Mouse (Mus musculus) intestine, embryonic 15.5 days (tissue): ENCODE measurements at regions not wholly inside any gene's neighbourhood (a gene's known extent, or its start where the extent isn't known, plus 50 kb on each side); places are given as distances from the start of the nearest gene placed in this dataset.

ENCODE experiments used
- ATAC-seq: fragments of 200-750 bp; cut with Nextera tagmentation; 2 replicates; pipeline ENCODE4 v1.8.0; 2017; ENCODE audit warnings: moderate TSS enrichment, moderate library complexity
- H3K27ac ChIP-seq: fragments of 300-500 bp; sonication (generic); 2 replicates; pipeline ENCODE4 v1.5.1; 2015; ENCODE audit warnings: mild to moderate bottlenecking, inconsistent platforms
- H3K27me3 ChIP-seq: fragments of 300-500 bp; sonication (generic); replicated peaks from 2 replicates; pipeline ENCODE4 v1.6.1; 2015; ENCODE audit warnings: inconsistent platforms
- H3K36me3 ChIP-seq: fragments of 300-500 bp; sonication (generic); 2 replicates; pipeline ENCODE4 v1.6.1; 2015; ENCODE audit warnings: inconsistent platforms
- H3K4me1 ChIP-seq: fragments of 300-500 bp; sonication (generic); replicated peaks from 2 replicates; pipeline ENCODE4 v1.6.1; 2015; ENCODE audit warnings: inconsistent platforms
- H3K4me2 ChIP-seq: fragments of 300-500 bp; sonication (generic); replicated peaks from 2 replicates; pipeline ENCODE4 v1.6.1; 2015; ENCODE audit warnings: mild to moderate bottlenecking, inconsistent platforms
- H3K4me3 ChIP-seq: fragments of 300-500 bp; sonication (generic); replicated peaks from 2 replicates; pipeline ENCODE4 v1.5.1; 2015; ENCODE audit warnings: inconsistent platforms
- H3K9ac ChIP-seq: fragments of 300-500 bp; sonication (generic); 2 replicates; pipeline ENCODE4 v1.6.1; 2015; ENCODE audit warnings: inconsistent platforms
- H3K9me3 ChIP-seq: fragments of 300-500 bp; sonication (generic); 2 replicates; pipeline ENCODE4 v1.6.1; 2016; ENCODE audit warnings: inconsistent platforms
- WGBS: fragments of 180-500 bp; shearing (Covaris S2); methylation state at CpG from one replicate; pipeline ENCODE4 v1.1.7; 2015; 5-methylcytosine and 5-hydroxymethylcytosine counted together

DNA sequence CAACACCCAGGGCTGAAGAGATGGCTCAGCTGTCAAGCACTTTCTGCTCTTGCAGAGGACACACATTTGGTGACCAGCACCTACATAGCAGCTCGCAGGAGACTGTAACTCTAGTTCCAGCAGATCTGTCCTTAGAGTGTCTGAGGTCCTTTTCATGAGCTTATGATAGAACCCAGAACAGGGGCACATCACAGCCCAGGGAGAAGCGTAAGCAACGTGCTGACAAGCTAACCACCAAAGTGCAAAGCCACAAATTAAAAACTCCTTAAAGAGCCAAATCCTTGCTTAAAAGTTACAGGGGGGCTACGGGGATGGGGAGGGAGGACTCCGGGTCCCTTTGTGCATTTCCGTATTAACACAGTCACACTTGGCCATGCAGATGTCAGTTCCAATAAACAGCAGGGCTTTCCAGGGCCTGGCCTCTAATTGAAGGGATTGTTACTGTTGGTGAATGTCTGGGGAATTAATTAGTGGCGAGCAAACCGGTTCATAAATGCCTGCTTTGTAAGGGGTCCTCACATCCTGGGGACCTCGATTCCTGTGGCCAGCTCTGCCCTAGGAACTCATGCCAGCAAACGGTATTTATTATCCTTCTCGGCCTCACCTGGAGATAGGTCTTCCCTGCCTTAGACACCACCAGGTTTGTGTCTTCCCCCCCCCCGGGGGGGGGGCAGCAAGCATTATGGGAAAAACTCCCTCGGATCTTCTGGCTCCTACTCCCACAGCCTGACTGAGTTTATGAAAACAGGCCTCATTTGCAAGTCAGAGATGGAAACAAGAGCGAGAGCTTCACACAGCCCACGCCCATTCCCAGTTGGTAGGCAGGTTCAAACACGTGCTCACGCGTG, 447.5 kb downstream of the Cd83 start:
- no peaks in the 10 kb centered on the region for H3K36me3 ChIP-seq
- H3K4me1 ChIP-seq, result peaks cover 13% of the 10 kb centered on the region; the same call in 1 of the 2 replicates
- no peak overlapping the region for H3K4me2 ChIP-seq
- WGBS, result 55% methylated on average over 18 of the region's 18 CpGs
- no peaks in the 10 kb centered on the region for H3K27me3 ChIP-seq
- H3K27ac ChIP-seq, result no peak overlapping the region
- no peak for ATAC-seq
- H3K9ac ChIP-seq, result no peak overlapping the region
- H3K9me3 ChIP-seq, result no peaks in the 10 kb centered on the region
- no peak overlapping the region for H3K4me3 ChIP-seq

DNA sequence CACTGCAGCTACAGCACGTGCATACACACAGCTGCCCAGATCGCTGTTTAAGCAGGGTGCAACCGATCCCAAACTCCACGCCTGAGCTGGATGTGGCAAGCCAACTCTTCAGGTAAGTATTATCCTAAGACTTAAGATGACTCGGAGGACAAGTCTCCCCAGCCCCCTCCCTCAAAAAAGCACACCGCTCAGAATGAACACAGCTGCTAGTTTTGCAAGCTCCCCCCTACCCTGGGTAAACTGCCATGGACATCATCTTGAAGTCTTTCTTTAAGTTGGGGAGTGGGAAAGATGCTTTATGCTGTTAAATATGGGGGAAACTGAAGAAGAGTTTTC, 448.1 kb downstream of the Cd83 start:
- ATAC-seq, result no peak
- 77% methylated on average over 6 of the region's 6 CpGs for WGBS
- Histone ChIP-seq H3K4me1 (peaks cover 13% of the 10 kb centered on the region; the same call in 1 of the 2 replicates), H3K9ac (no peak overlapping the region), H3K4me2 (no peak overlapping the region), H3K9me3 (no peaks in the 10 kb centered on the region), H3K4me3 (no peak overlapping the region), H3K27me3 (no peaks in the 10 kb centered on the region), H3K36me3 (no peaks in the 10 kb centered on the region), H3K27ac (no peak overlapping the region)

DNA sequence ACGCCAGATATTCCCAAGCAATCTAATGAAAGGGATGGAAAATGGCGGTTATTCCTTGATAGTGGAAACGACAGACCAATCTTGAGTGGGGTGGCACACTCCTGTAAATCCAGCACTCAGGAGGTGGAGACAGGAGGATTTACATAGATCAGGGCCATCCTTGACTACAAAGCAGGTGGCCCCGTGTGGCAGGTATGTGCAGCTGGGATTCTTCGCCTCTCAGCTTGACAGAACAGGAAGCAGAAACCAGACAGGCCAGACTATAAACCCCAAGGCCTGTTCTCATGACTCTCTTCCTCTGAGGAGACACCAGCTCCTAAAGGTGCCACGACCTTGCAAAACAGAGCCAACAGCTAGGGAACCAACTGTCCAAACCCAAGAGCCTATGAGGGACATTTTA, 449.7 kb downstream of the Cd83 start:
- Histone ChIP-seq H3K4me3 (no peak overlapping the region), H3K9me3 (no peaks in the 10 kb centered on the region), H3K27me3 (no peaks in the 10 kb centered on the region), H3K9ac (no peak overlapping the region), H3K36me3 (no peaks in the 10 kb centered on the region), H3K4me1 (peaks cover 5% of the 10 kb centered on the region; the same call in 1 of the 2 replicates), H3K27ac (no peak overlapping the region), H3K4me2 (no peak overlapping the region)
- WGBS, result 77% methylated on average over 6 of the region's 6 CpGs
- no peak for ATAC-seq

DNA sequence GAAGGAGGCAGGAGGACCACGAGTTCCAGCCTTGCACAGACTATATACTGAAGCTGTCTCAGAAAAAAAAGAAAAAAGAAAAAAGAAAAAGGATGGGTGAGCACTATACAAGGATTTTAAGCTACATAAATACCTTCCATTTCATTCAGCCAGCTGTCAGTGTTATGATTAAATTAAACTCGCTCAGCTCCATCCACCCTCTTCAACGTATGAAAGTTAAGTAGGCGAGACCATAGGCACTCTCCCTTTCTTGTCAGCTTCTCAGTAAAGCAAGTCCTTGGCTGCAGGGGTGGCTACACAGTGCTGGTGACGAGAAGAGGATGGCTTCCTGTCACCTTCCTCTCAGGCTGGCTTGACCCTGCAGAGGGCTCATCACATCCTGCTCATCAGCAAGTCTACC, 450.7 kb downstream of the Cd83 start:
- Histone ChIP-seq H3K4me2 (no peak overlapping the region), H3K9me3 (no peaks in the 10 kb centered on the region), H3K4me3 (no peak overlapping the region), H3K27ac (no peak overlapping the region), H3K27me3 (no peaks in the 10 kb centered on the region), H3K36me3 (no peaks in the 10 kb centered on the region), H3K4me1 (peaks cover 4% of the 10 kb centered on the region; the same call in 1 of the 2 replicates), H3K9ac (no peak overlapping the region)
- WGBS, result 74% methylated on average over 5 of the region's 5 CpGs
- ATAC-seq, result no peak

DNA sequence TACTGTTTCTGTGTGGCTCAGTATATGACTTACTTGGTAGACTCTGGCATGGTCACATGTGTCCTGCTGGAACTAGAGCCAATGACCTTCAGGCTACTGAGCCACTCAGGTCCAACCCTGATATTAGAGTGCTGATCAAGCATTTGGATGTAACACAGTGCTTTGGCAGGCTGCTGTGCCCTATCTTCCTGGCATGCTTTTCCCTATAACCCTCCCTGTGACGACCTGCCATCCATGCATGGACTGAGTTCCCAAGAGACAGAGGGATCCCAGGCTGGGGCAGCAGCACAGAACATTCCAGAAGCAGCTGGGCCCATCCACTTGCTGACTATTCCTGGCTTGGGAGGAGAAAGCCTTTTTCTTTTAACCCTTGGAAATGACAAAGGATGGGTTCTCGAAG, 451.4 kb downstream of the Cd83 start:
- H3K27ac ChIP-seq, result no peak overlapping the region
- no peaks in the 10 kb centered on the region for H3K27me3 ChIP-seq
- peaks cover 4% of the 10 kb centered on the region; the same call in 1 of the 2 replicates for H3K4me1 ChIP-seq
- no peak overlapping the region for H3K4me3 ChIP-seq
- H3K36me3 ChIP-seq, result no peaks in the 10 kb centered on the region
- H3K9ac ChIP-seq, result no peak overlapping the region
- ATAC-seq, result no peak
- no peaks in the 10 kb centered on the region for H3K9me3 ChIP-seq
- WGBS, result 78% methylated on average over 2 of the region's 2 CpGs
- no peak overlapping the region for H3K4me2 ChIP-seq

DNA sequence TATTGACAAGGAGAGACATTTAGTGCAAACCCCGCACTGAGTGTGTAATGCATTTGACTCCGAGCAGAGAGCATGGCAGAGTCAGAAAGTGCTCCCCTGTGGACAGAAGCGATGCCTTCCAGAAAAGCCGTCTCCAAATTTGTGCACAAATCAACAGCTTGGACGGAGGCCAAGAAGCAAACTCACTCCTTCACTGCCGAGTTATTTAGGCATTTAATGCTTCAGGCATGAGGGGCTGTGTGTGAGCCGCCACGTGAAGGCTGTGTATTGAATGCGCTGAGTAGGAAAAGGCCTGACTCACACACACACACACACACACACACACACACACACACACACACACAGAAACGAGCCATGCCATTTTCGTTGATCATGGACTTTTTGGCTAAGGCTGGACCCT, 453.7 kb downstream of the Cd83 start:
- Histone ChIP-seq H3K4me1 (0 out of 2 replicates have a peak, but pooled peaks cover 4% of the 10 kb centered on the region), H3K4me3 (no peak overlapping the region), H3K9ac (no peak overlapping the region), H3K36me3 (no peaks in the 10 kb centered on the region), H3K4me2 (no peak overlapping the region), H3K27me3 (no peaks in the 10 kb centered on the region), H3K9me3 (no peaks in the 10 kb centered on the region), H3K27ac (no peak overlapping the region)
- ATAC-seq, result 0 out of 2 replicates have a peak, but pooled peaks have one; percentile 34
- WGBS, result 43% methylated on average over 11 of the region's 11 CpGs

DNA sequence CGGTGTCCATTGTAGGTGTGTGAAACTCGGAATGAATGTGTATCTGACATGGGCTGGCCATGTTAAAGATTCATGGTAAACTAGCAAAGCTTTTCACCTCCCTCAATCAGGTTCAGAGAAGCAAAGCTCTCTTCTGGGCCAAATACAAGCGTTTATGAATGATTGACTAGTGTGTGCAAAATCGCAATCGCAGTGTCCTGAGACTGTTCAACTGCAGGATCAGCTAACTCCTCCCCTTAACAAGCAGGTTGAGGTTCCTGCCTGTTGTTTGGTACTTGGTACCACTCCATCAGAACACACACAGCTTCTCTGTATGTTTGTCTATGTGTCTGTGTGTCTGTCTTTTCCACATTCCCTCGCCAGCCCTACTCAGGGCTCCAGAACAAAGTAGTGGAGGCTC, 458.6 kb downstream of the Cd83 start:
- Histone ChIP-seq H3K27ac (no peak overlapping the region), H3K9me3 (no peaks in the 10 kb centered on the region), H3K4me3 (no peak overlapping the region), H3K27me3 (no peaks in the 10 kb centered on the region), H3K36me3 (no peaks in the 10 kb centered on the region), H3K4me2 (no peak overlapping the region), H3K9ac (no peak overlapping the region), H3K4me1 (0 out of 2 replicates have a peak, but pooled peaks cover 2% of the 10 kb centered on the region)
- 90% methylated on average over 6 of the region's 6 CpGs for whole genome bisulfite sequencing
- no peak for ATAC-seq

DNA sequence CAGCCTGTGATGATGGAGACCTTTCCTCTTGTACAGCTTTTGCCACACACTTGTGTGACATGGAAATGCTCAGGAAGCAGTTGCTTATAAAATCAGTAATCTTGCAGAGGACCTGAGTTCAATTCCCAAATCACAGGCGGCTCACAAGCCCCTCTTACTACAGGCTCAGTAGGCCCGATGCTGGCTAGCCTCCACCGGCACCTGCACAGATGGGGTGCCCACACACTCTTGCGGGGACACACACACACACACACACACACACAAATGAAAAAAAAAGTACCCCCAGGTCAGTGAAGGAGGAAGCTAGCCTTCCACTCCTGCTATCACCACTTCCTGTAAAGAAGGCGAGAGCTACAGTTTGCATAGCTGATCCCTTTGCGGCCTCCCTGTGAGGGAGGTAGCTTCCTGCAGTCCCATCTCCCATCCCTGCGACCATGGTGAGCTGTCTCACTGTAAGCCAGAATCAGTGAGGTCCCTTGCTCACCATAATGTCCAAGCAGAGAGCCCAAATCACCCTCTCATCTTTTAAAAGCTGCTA, 462.2 kb downstream of the Cd83 start:
- Histone ChIP-seq H3K9ac (no peak overlapping the region), H3K4me3 (no peak overlapping the region), H3K27me3 (no peaks in the 10 kb centered on the region), H3K9me3 (no peaks in the 10 kb centered on the region), H3K4me2 (no peak overlapping the region), H3K36me3 (no peaks in the 10 kb centered on the region), H3K4me1 (no peaks in the 10 kb centered on the region), H3K27ac (no peak overlapping the region)
- WGBS, result 85% methylated on average over 7 of the region's 7 CpGs
- no peak for ATAC-seq

DNA sequence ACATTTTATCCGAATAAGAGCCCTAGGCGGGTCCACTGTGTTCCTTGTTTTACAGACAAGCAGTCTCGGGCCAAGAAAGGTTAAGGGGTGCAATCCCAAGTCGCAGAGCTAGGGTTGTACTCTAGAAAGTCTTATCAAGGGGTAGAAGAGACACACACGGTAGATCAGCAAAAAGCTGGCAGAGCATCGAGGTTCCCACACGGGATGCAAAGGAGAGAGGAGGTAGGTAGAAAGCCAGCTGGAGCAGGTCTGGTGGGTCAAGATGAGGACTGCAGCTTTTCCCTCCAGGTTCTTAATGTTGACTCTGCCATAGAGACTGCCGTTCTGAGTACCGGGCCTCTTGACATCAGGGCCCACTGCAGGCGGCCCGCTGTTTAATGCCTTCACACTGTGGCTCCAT, 463.3 kb downstream of the Cd83 start:
- 45% methylated on average over 11 of the region's 11 CpGs for WGBS
- H3K27ac ChIP-seq, result peak overlapping the region; percentile 42

DNA sequence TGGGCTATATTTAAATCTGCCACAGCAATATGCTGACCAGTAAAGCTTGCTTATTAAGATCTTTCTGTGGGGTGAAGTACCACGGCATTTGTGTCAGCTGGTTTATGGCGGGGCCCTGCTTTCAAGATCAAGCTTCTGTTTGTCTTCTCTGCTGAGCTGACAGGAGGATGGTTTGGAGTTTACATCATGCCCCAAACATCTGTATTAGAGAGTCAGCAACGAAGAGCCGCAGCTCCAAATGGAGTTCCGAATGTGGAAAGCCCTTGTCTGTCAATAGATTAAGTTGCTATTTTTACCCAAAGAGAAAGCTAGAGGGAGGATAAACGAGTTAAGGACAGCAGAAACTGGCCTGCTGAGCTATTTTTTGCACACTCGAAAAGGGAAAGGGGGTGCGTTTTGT, 463.8 kb downstream of the Cd83 start:
- Histone ChIP-seq H3K4me1 (no peaks in the 10 kb centered on the region), H3K4me2 (no peak overlapping the region), H3K36me3 (no peaks in the 10 kb centered on the region), H3K4me3 (no peak overlapping the region), H3K9me3 (no peaks in the 10 kb centered on the region), H3K27ac (peak overlapping the region; percentile 42), H3K9ac (no peak overlapping the region), H3K27me3 (no peaks in the 10 kb centered on the region)
- 15% methylated on average over 8 of the region's 8 CpGs for WGBS
- ATAC-seq, result peak; percentile 47; the same call in 1 of the 2 replicates

More for the DNA sequence above, 463.3 kb downstream of the Cd83 start:
- H3K27me3 ChIP-seq, result no peaks in the 10 kb centered on the region
- ATAC-seq, result no peak
- no peaks in the 10 kb centered on the region for H3K4me1 ChIP-seq
- H3K4me3 ChIP-seq, result no peak overlapping the region
- H3K36me3 ChIP-seq, result no peaks in the 10 kb centered on the region
- H3K4me2 ChIP-seq, result no peak overlapping the region
- no peak overlapping the region for H3K9ac ChIP-seq
- H3K9me3 ChIP-seq, result no peaks in the 10 kb centered on the region

DNA sequence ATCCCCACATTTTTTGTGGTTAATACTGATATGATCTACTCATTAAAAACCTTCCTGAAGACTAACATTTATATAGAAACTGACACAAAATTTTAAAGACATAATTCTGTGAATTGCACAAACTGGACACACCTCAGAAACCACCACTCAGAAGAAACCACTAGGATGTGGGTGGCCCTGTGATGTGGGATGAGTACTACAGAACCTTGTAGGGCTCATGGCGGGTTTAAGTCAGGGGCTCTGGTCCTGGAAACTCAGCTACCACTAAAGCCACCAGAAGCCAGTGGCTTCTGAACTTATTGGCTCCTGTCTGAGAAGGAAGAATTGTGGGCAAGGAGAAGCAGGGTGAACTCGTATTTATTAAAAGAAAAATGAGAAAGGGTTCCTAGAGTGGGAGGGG, 464.5 kb downstream of the Cd83 start:
- Histone ChIP-seq H3K4me1 (no peaks in the 10 kb centered on the region), H3K9me3 (no peaks in the 10 kb centered on the region), H3K9ac (no peak overlapping the region), H3K4me3 (no peak overlapping the region), H3K27me3 (no peaks in the 10 kb centered on the region), H3K36me3 (no peaks in the 10 kb centered on the region), H3K27ac (no peak overlapping the region), H3K4me2 (no peak overlapping the region)
- no peak for ATAC-seq
- WGBS, result 78% methylated on average over 2 of the region's 2 CpGs

DNA sequence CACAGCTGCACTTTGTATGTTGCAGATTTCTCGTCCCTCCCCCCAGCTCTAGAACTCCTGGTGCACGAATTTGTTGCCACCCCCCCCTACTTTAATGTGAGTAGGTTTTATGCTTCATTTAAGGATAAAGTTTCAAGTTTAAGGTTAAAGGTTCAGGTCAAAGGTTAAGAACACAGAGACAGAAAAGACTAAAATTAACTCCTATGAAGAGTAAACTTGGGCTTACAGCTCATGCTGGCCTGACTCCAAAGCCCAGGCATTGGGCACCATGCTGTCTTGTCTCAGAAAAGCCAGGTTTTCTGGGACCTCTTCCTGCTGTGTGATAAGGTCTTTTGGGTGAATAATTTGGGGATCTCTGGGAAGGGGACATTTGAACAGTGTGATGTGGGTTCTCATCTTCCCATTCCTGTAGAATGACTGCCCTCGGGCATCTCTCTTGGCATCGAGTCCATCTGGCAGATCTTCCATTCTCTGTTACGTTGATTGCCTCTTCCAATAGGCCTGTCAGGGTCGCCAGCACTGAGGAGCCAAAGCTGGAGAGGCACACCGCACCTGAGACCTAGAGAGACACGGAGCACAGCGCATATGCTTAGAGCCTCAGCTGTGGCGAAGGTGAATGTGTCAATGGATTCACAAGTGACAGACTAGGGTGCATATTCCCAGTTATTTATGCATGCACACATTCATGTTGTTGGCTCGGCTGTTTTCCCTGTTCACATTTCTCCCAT, 466.1 kb downstream of the Cd83 start:
- 86% methylated on average over 11 of the region's 11 CpGs for WGBS
- H3K27me3 ChIP-seq, result no peaks in the 10 kb centered on the region
- no peak overlapping the region for H3K27ac ChIP-seq
- H3K4me3 ChIP-seq, result no peak overlapping the region
- H3K4me1 ChIP-seq, result no peaks in the 10 kb centered on the region
- H3K4me2 ChIP-seq, result no peak overlapping the region
- H3K36me3 ChIP-seq, result no peaks in the 10 kb centered on the region
- no peaks in the 10 kb centered on the region for H3K9me3 ChIP-seq
- H3K9ac ChIP-seq, result no peak overlapping the region
- ATAC-seq, result no peak
